Mouse (Mus musculus): ENCODE measurements at regions not wholly inside any gene's neighbourhood (a gene's known extent, or its start where the extent isn't known, plus 50 kb on each side); places are given as distances from the start of the nearest gene placed in this dataset.
A peak's percentile ranks its signal among the peaks of the same experiment; 100 is the strongest.

DNA sequence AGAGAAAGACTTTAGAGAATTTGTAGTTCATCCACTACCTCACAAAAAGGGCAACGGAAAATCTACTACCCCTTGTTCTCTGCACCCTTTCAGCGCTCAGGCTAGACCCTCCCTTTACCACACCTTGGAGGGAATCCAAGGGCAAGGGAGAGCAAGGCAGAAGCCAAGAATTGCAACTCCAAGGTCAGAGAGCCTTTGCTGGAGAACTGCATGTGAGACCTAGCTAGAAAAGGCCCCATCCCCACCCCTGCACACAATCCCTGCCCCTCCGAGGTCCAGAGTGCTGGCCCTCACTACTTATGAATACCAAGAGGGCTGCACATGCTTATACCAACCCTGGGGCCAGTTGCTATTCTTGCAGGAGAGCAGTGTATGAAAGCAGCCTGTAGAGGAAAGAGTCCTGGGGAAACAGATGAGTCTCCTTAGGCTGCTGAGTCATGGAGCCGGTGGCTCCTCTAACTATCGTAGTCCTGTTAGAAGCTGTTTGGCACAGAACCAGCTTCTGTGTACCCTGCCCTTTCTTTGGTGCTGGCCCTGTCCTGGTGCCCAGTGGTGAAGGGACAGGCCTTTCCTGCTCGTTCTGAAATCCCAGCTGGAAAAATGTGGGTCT is 577.5 kb upstream of the Mki67 start:
- DNase-seq = no peak

DNA sequence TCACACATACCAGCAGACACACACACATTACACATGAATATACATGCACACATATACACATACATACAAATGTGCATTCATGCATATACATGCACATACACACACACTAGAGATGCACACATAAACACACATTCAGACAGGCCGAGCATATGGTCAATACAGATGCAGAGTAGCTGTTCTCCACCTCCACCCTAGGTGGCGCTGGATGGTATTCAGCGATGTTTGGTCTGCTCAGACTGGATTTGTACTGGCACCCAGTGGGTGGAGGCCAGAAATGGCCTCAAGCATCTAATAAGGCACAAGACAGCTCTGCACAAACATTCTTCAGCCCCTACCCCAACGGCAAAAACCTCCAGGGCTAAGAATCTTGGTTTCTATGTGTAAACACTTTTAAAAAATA is 578.3 kb upstream of the Mki67 start:
- DNase-seq = peak; percentile 16

DNA sequence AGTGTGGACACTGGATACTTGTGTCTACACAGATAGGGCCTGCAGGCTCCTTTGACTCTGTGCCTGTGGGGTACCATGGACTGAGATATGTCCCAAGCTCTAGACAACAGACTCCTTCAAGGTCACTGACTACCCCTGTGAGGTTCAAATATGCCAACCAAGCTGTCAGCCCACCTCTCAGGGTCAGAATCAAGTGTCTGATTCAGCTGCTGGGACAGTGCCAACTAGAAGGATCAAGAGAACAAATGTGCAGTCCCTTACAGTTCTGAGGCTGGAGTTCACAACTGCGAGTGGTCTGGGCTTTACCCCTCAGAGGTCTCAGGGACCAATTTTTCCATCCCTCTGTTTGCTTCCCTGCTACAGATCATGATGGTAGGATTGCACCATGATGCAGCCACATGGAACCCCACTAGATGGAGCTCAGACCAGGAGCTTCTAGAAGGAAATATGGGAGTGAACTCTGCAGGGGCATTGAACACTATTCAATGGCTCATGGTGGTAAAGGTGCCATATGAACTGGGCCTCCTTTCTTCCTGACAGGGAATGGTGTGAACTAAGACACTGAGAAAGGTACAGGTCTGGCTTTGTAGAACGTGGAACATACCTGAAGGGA is 581.8 kb upstream of the Mki67 start:
- no peak for DNase-seq

DNA sequence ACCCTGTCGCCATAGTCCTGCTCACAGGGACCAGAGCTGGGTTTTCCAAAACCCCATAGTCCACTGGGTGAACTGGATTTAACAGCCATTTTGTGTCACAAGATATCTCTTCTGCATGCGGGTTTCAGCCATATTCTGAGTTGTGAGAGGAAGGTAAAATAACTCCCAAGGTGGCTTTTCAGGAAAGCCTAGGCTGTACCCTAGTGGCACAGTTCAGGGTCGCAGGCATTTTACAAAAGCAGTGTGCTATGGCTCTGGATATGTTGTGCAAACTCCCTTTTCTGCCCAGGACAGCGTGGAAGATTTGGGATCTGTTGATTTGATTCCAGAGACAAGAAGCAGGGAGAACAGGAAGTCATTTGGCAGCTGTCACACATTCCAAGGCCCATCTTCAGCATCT is 588.3 kb upstream of the Mgmt start:
- no peak for DNase-seq

DNA sequence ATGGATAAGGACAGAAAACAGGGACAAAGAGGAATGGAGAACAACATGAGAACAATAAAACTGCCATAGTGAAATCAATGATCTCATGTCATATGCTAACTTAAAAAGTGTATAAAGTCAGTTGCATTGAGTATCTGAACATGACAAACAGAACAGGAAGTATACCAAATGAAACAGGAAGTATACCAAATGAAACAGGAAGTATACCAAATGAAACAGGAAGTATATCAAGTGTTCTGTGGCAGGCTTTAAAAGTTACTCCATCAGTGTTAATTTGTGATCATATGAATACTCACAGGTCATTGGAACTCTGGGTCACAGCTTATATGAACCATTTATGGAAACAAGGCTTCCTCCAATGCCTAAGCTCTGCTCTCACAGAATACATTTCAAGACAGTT is 585.6 kb upstream of the Mgmt start:
- no peak for DNase-seq

DNA sequence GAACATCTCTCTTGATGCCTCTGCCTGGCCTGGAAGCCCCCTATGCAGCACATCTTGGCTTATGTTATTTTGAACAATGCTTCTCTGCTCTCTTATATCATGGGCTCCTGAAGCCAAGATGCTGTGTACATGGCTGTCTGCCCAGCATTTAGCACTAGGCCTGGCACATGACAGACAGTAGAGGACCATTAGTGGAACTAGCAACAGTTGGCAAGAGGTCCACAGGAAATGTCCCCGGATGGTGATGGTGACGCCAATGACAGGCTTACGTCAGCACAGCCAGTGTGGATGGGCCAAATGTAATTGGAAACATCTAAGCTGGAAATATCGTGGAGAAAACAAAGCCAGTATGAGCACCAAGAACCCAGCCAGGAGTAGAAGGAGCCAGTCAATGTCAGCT is 567.1 kb upstream of the Mgmt start:
- DNase-seq = no peak

DNA sequence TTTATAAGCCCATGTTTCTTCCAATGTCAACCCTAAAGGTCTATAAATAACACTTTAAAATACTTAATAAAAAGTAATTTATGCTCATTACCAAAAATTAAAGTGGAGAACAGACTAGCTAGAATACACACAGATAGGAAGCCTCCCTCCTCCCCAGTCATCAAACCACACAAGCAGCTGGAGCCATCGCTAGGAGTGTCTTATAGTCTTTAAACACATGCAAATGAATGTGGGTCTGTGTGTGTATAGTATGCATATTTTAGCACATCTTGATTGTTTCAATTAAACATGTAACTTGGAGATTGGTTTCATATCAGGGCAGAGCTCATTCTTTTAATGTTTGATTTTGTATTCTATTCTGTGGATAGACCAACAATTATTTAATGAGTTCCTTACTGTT is 564.0 kb upstream of the Mgmt start:
- DNase-seq = no peak

DNA sequence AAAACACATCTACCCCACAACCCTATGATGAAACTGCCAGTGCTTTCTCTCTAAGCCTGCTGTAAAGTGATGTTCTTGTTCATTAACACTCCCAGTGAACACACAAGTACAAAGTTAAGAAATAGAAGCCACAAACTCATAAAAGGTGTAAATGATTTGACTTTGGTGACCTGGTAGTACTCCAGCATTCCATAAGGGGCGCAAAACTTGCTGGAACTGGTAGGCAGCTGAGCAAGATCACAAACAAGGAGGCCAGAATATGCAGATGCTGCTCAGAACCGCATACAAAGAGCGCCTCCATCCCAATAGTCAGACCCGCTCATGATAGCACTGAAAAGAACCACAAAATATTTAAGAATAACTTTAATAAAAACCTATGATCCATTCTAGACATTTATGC is 561.6 kb upstream of the Mgmt start:
- no peak for DNase-seq

DNA sequence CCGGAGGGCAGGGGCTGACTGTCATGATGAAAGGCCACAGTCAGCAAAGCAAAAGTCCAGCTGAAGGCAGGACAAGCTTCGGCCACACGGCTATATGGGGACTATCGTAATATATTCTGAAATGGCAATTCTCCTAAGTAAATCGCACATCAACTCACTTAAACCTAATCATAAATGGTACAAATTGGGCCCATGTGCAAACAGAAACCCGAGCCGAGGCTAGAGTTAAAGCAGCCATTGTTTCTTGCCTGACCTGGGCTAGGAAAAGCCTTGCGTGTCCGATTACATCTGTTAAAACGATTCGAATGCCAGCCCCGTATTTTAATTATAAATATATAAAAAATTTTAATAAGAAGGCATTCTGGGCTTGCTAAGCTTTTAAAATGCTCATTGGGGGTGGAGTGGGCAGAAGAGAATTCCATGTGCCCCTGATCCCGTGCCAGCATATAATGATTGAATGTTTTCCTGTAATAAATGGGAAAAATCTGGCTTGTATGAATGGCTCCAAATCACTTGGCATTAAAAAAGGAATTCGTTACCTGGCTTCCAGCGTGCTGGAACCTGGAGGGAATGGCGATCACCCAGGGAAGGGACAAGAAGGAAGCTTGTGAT is 552.7 kb upstream of the Mgmt start:
- no peak for DNase-seq

DNA sequence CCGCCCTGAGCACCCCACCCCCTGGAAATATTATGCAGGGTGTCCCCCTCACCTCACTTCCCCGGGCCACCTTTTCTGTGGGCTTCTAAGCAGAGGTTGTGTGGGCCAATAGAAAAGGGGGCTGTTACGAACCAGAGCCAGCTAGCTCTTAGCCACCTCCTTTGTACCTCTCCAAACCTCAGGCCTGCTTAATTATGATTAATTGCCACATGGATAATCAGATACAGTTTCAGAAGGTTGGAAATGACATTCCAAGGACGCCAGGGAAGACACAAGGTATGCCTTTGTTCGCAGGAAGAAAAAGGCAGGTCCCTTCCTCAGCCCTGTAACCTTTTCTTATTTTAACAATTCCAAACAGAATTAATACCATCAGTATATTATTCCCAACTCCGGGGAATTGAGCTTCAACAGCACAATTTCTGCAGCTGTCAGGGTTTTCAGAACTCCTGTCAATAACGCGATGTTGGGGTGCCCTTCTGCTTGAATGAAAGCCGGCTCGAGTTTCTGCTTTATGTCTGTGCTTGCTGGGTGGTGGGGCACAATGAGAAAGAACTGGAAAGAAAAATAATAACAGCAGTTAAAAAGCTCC is 552.1 kb upstream of the Mgmt start:
- no peak for DNase-seq

DNA sequence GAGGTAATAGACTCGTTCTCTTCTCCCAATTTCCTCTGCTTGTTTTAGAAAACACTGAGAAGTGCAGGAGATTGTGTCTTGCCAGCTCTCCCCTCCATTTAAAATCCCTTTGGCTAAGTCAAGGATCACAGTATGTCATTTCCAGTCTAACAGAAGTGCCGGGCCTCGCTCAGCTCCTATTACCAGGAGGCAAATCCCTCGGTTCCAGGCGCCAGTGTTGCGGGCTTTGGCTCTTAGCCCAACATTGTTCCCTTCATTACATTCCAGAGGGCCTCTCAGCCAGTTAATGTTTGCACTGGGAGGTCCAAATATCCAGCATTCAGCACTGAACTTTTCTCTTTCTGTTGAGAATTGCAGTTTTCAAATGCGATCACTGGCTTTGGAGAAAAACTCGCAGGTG is 551.6 kb upstream of the Mgmt start:
- DNase-seq = peak; percentile 35

DNA sequence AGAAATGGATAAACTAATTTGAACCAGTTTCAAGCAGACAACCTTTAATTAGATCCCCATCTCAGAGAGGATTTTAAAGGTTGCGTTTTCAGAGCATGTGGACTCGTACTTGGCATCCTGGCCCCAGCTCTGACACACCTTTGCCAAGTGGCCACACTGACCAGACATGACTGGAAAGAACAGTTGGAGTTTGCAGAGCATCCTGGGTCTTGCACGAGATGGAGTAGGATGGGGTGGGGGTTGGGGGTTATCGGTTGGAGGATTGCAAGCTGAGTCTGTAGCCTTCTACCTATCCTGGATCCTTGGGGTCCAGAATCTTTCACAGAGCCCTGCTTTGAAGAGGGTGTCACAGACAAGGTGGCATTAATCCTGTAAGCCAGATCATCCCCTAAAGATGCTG is 550.9 kb upstream of the Mgmt start:
- DNase-seq = no peak

DNA sequence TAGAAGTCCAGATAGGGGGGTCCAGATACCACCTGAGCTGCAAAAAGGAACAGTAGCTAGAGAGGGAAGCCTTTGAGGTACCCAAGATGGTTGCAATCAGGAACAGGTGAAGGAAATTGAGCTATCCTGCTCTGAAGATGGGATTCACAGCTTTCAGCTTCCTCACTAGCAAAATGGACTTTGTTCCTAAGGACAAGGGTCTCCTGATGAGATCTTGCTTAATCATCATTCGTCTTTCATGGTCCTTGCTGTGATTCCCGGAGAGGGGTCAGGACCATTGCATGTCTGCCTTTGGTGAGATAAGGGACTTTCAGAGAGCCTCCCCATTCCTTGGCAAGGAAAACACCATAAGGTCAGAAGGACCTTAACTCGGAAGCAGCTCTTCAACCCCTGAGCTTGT is 549.4 kb upstream of the Mgmt start:
- DNase-seq = no peak

DNA sequence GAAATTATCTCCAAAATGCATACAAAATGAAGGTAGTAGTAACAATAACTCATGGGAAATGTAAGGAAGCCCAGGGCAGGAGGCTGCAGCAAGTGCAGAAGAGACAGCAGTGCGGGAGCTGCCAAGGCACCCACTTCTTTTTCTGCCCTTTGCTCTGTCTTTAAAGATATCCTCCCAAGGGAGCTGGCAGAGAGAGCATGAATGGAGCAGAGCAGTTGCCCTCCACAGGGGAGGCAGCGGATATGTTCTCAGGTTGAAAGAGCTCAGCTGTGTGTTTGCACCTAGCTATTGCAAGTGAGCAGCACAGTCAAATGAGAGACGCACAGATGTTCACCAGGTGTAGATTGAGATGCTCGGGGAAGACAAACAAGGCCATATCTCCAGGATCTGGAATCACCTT is 547.9 kb upstream of the Mgmt start:
- DNase-seq = no peak

DNA sequence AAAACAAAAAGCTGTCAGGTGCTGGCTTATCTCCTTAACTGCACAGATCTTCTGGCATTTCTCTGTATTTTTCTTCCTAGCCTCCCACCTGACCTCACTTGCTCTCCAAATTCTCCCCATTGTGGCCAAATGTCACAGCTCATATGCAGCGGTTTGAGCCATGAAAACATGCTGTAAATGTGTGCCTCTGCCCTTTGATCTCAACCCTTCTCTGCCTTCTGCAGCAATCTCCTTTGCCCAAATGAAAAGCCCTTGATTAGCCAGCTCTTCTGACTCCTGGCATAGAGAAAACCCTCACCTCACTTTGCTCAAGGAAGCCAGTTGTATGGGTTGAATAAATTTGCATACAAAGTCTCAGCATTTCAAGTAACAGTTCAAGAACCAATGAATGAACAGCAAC is 546.1 kb upstream of the Mgmt start:
- no peak for DNase-seq

DNA sequence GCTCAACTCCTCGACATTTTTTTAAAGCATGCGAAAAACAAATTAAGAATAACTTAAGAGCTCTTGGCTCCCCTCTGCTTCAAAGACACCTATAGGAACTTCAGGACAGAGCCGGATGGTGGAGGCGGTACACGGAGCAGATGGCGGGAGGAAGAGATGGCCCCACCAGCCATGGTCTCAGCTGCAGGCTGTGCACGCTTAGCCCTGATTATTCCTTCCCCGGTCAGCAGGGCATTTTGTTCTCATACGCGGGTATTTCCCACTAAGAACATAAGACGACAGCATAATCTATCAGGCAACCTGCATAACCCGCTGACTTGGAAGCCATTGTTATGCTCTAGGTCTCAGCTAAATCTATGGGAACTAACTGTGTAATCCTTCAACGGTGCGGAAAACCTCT is 544.8 kb upstream of the Mgmt start:
- DNase-seq = no peak

DNA sequence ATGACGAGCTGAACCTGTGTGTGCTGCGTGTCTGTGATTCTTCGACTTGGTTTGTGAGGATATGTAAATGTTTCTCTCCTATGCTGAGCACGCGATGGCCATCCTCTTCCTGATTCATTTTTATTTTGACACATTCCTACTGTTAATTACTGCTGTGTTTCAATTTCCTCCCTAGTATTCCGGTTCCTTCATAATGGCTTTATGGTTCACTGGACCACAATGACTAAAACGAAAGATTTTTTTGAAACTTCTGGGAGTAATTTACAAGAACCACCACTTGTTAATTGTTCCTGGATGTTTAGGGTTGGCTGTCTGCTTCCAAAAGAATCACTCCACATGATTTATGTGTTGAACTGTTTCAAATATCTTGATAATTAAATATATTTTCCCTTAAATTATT is 537.4 kb upstream of the Mgmt start:
- no peak for DNase-seq

DNA sequence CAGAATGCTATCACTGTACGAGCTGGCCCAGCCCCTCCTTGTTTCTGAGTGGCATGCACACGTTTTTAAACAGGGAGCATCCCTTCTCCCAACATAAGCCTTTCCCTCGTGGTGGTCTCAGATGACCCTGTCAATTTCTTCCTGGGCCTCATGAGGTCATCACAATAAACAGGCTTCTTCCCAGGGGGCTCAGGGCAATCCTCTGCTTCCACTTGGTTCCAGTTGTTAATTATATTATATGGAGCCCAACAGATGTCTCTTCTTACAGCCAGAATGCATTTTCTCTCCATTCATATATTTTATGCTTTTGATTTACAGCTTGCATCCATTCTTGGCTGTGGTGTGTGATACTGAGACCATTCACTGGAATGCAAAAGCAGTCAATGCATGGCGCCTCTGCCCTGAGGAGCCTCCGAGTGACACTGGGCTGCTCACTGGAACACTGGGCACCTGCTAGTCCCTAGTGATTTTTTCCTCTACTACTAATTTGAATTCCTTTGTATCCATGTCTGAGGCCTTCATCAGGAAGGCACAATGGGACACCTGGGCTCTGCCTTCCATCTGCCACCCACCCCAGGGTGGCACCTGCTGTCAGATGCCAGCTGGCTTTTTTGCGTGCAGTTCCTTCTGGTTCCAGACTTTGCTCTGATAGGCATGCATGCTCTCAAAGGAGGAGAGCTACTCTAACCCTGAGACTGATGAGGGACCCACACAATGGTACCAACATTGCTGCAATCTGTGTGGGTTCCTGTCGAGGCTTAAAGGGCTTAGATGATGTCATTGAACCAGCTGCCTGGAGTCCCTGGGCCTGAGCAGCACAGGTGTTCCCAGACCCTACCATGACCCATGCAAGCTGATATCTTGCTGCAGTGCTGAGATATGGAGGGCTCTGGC is 528.8 kb upstream of the Mgmt start:
- DNase-seq = no peak

DNA sequence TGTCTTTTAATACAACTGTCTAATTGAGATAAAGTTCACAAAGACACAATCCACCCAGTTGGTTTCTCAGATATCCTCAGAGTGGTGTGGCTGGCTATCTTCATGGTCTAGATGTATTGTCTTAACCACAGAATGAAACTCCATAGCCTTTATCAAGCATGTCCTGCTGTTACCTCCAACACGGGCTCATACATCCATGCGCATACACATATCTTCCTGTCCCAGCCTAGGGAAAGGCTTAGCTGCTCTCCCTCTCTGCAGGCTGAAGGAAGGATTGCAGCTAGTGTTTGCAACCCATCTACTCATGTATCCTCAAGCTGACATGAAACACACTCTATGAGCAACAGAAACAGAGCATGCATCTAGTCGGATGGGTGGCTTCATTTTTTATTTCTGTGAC is 517.2 kb upstream of the Mgmt start:
- DNase-seq = no peak

DNA sequence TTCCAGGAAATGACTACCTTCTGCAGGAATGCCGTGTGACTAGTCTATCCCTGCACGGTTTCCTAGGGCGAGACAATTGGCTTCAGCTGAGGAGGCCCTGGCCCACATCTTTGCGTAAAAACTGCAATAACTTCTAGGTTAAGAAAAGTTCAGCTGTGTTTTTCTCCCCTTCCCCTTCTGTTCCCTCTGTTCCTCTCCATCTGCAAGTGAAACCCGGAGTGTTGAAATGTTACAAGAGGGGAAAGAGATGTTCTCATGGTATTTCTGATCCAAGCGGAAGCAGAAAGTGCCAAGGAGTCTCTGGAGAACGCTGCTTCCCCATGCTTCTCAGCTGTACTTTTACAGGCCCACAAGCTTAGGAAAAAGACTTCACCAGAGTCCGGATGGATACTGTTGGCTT is 516.7 kb upstream of the Mgmt start:
- DNase-seq = no peak

DNA sequence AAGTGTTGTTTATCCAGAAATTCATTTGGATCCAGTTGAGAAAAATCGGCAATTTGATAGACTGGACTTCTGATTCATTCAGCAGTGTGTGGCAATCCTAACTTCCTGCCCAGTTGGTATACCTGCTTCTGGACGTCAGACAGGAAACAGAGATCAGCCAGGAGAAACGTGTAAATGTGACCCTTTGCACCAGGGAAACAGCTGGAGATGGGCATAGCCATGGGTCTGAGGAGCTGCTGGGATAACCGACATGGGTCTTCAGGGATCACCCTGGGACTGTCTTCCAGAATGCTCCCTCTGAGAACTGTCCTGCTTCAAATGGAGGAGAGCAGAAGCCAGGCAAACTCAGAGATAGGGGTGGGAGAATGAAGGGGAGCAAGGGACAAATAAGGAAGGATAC is 516.1 kb upstream of the Mgmt start:
- no peak for DNase-seq

DNA sequence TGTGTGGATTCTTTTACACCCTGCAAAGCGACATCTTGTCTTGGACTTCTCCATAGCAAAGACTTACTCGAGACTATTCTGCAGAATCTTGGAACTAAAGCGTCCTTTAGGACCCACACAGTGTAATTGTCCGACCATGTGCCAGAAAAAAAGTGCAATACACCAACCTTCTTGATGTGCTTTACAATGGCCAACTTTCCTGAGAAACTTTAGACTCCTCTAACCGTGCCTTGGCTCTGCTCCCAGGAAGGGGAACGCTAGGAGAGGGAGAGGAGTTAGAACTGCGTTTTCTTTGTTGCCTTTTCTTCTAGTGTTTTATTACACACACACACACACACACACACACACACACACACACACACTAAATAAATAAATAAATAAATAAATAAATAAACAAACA is 515.1 kb upstream of the Mgmt start:
- DNase-seq = no peak

DNA sequence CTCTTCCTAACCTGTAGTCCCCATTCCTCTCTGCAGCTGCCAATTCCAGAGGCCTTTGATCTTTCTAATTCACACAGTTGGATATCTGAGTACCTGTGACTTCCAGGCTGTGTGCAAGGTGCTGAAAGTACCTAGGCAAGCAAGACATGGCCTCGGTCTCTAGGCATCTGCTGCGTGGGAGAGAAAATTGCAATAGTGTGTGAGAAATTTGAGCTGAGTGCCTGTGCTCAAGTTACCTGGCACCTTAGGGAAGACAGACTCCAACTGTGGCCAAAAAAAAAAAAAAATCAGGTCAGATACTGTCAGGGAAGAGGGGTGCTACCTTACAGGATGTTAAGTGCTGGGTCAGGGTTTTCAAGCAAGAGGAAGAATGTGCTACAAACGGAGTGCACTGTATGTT is 514.7 kb upstream of the Mgmt start:
- no peak for DNase-seq

DNA sequence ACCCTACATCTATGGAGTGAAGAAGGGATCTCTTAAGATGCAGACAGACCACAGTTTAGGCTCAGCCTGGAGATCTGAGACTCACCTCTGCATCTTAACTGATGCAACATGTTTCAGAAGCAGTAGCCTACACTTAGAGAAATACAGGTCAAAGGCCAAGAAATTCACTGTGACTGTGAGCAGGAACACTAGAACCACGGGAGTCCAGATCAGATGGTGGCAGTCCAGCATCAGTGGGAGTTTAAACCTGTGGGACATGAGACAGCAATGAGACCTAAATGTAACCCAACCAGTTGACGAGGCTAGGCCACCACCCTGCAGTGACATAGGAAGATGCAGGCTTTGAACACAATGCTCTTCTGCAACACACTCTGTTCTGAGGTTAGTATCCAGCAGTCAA is 511.1 kb upstream of the Mgmt start:
- no peak for DNase-seq

All from liver (tissue).